Mouse (Mus musculus) urinary bladder, postnatal 25 days (tissue): Measurements from ENCODE around the gene Ndufa6.
"Not testable (repeated sequence)": the region's sequence is repeated elsewhere in the genome, so short reads cannot be mapped to it uniquely, and the experiment has no call there.

Experiments
- DNase-seq: peaks from one replicate; pipeline ENCODE4 v3.0.0; 2022; ENCODE audit warnings: low spot score

Ndufa6 gene

GRCm38 (mm10) chr15:82354126-82354945, at the start of gene Ndufa6:
Gene Ndufa6 (minus strand): TSS chr15:82354322.
- peak; percentile 99 for DNase-seq

GRCm38 (mm10) chr15:82403606-82404005, 49.5 kb upstream of the Ndufa6 start:
- DNase-seq = no peak

- DNase-seq = no peak
These were observed 48.6 kb upstream of the Ndufa6 start for GRCm38 (mm10) chr15:82402741-82403140.

- DNase-seq = no peak
These were observed 48.0 kb upstream of the Ndufa6 start for GRCm38 (mm10) chr15:82402106-82402505.

- no peak for DNase-seq
These were observed 47.4 kb upstream of the Ndufa6 start for GRCm38 (mm10) chr15:82401516-82401915.

GRCm38 (mm10) chr15:82395955-82396354, 41.8 kb upstream of the Ndufa6 start:
- DNase-seq = not testable (repeated sequence)

- not testable (repeated sequence) for DNase-seq
These were observed 39.8 kb upstream of the Ndufa6 start, which contains the start of gene Cyp2d11 for GRCm38 (mm10) chr15:82393922-82394321. Gene Cyp2d11 (minus strand): TSS chr15:82394022.

GRCm38 (mm10) chr15:82389916-82390315, 35.8 kb upstream of the Ndufa6 start:
- DNase-seq = not testable (repeated sequence)

GRCm38 (mm10) chr15:82385729-82386128, 31.6 kb upstream of the Ndufa6 start:
- DNase-seq = no peak

GRCm38 (mm10) chr15:82382441-82382840, 28.3 kb upstream of the Ndufa6 start:
- no peak for DNase-seq

- no peak for DNase-seq
These were observed 26.6 kb upstream of the Ndufa6 start for GRCm38 (mm10) chr15:82380714-82381062.

- peak; percentile 25 for DNase-seq
These were observed 26.0 kb upstream of the Ndufa6 start, which contains the start of gene Cyp2d22 for GRCm38 (mm10) chr15:82379871-82380713. Gene Cyp2d22 (minus strand): TSS chr15:82380260.

- no peak for DNase-seq
These were observed 25.4 kb upstream of the Ndufa6 start for GRCm38 (mm10) chr15:82379511-82379870.

GRCm38 (mm10) chr15:82378261-82379180, 24.4 kb upstream of the Ndufa6 start:
- DNase-seq = no peak

- DNase-seq = no peak
These were observed 23.6 kb upstream of the Ndufa6 start for GRCm38 (mm10) chr15:82377701-82378100.

GRCm38 (mm10) chr15:82376393-82377138, 22.4 kb upstream of the Ndufa6 start:
- peak; percentile 35 for DNase-seq

- DNase-seq = no peak
These were observed 21.7 kb upstream of the Ndufa6 start for GRCm38 (mm10) chr15:82375855-82376254.

- no peak for DNase-seq
These were observed 20.3 kb upstream of the Ndufa6 start for GRCm38 (mm10) chr15:82374437-82374836.

GRCm38 (mm10) chr15:82372991-82373390, 18.9 kb upstream of the Ndufa6 start:
- DNase-seq = no peak

- DNase-seq = no peak
These were observed 18.3 kb upstream of the Ndufa6 start for GRCm38 (mm10) chr15:82372446-82372845.

GRCm38 (mm10) chr15:82368851-82369250, 14.7 kb upstream of the Ndufa6 start:
- no peak for DNase-seq
